Mouse (Mus musculus): ENCODE results near the gene Dhx36.

- TF ChIP-seq CTCF (IDR thresholded peaks at IDR 0.05; ENCODE audit: borderline replicate concordance, control insufficient read depth, extremely low read depth, insufficient read depth, low read length, poor library complexity) (no peak), POLR2A (IDR thresholded peaks at IDR 0.05; ENCODE audit: control insufficient read depth, extremely low read depth, insufficient read depth, low read length, poor library complexity) (no peak)
Observed at GRCm38 (mm10) chr3:62470179-62470578, 36.6 kb downstream of the Dhx36 start.
